Mouse (Mus musculus) intestine, postnatal 0 days (tissue): ENCODE measurements around the gene Dpep1. TPM values are rescaled to one million over a fixed set of nuclear protein-coding genes. Genes with fewer than 3 reads are reported as not detected.
A peak's percentile ranks its signal among the peaks of the same experiment; 100 is the strongest.

ENCODE experiments used
- ATAC-seq: fragments of 200-750 bp; cut with Nextera tagmentation; 2 replicates; pipeline ENCODE4 v1.8.0; 2017; ENCODE audit warnings: mild to moderate bottlenecking, moderate TSS enrichment, moderate library complexity
- H3K27ac ChIP-seq: fragments of 300-500 bp; sonication (generic); 2 replicates; pipeline ENCODE4 v1.5.1; 2014; ENCODE audit warnings: mild to moderate bottlenecking, low read depth, low read length, moderate library complexity
- H3K27me3 ChIP-seq: fragments of 300-500 bp; sonication (generic); replicated peaks from 2 replicates; pipeline ENCODE4 v1.6.1; 2014; ENCODE audit warnings: low read length, mixed read lengths; ENCODE audit not compliant: control insufficient read depth, insufficient read depth
- H3K36me3 ChIP-seq: fragments of 300-500 bp; sonication (generic); 2 replicates; pipeline ENCODE4 v1.6.1; 2014; ENCODE audit warnings: mild to moderate bottlenecking, moderate library complexity; ENCODE audit not compliant: control insufficient read depth, insufficient read depth
- H3K4me1 ChIP-seq: fragments of 300-500 bp; sonication (generic); replicated peaks from 2 replicates; pipeline ENCODE4 v1.6.1; 2014; ENCODE audit warnings: antibody characterized with exemption, low read length, mixed read lengths; ENCODE audit not compliant: control insufficient read depth, insufficient read depth
- H3K4me2 ChIP-seq: fragments of 300-500 bp; sonication (generic); replicated peaks from 2 replicates; pipeline ENCODE4 v1.6.1; 2014; ENCODE audit warnings: low read depth, mild to moderate bottlenecking, moderate library complexity
- H3K4me3 ChIP-seq: fragments of 300-500 bp; sonication (generic); 2 replicates; pipeline ENCODE4 v1.5.1; 2014; ENCODE audit warnings: low read depth, low read length
- H3K9ac ChIP-seq: fragments of 300-500 bp; sonication (generic); 2 replicates; pipeline ENCODE4 v1.6.1; 2014; ENCODE audit warnings: mild to moderate bottlenecking, low read depth, low read length
- H3K9me3 ChIP-seq: fragments of 300-500 bp; sonication (generic); 2 replicates; pipeline ENCODE4 v1.6.1; 2016; ENCODE audit warnings: mixed run types; ENCODE audit not compliant: control insufficient read depth
- CTCF ChIP-seq: sonication (generic); IDR thresholded peaks from 2 replicates; pipeline ENCODE4 v1.5.1; 2016; ENCODE audit warnings: low read depth, mild to moderate bottlenecking, control low read depth, antibody characterized with exemption, moderate library complexity
- WGBS: fragments of 180-500 bp; shearing (Covaris S2); extraction: QIAGEN DNeasy Blood & Tissue Kit; methylation state at CpG from one replicate; pipeline ENCODE4 v1.1.7; 2014; 5-methylcytosine and 5-hydroxymethylcytosine counted together
- polyA plus RNA-seq: library from polyadenylated mRNA; unstranded; fragments of >200 nt; fragmentation: Nextera tagmentation; extraction: Ambion mirVana; gene quantifications from 2 replicates; pipeline ENCODE4 v1.2.1, GENCODE M21; 2015

Gene Dpep1
- polyA plus RNA-seq, 1 experiment from 2014 or later: 32.7 TPM

DNA sequence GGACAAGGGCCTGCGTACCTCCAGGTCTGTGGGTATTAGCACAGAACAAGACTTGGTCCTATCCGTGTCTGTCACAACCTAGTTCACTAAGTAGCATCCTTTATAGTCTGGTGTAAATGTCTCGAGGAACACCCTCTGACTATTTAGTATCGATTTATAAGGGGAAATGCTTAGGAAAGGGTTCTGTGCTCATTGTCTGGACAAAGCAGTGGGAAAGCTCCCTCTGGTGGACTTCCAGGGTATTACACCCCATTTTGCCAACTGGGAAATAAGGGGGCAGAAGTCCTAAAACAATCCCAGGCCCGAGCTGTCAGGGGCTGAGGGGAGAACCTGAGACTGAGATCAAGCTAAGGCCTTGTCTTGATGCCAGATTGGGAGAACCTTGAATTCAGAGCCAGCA, 16.2 kb downstream of the Dpep1 start:
- Histone ChIP-seq H3K4me1 (no peaks in the 10 kb centered on the region), H3K27me3 (no peaks in the 10 kb centered on the region), H3K9ac (no peak overlapping the region), H3K9me3 (no peaks in the 10 kb centered on the region), H3K4me3 (no peak overlapping the region), H3K4me2 (no peak overlapping the region), H3K36me3 (peaks cover 25% of the 10 kb centered on the region), H3K27ac (no peak overlapping the region)
- TF ChIP-seq CTCF: peak; percentile 93
- no peak for ATAC-seq
- 27% methylated on average over 5 of the region's 5 CpGs for WGBS

DNA sequence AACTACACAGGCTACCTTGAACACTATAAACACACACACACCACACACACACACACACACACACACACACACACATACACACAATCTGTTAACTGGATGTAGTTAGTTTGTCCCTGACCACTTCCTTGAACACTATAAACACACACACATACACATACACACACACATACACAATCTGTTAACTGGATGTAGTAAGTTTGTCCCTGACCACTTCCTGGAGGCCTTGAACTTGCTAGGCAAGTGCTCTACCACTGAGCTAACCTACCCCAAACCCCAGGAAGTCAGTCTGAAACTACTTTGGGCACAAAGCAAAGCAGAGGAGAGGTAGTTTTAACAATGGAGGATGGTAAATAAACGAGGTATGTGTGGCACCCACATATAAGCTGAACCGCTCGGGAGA, 17.5 kb downstream of the Dpep1 start:
- TF ChIP-seq CTCF: no peak
- Histone ChIP-seq H3K4me3 (no peak overlapping the region), H3K9ac (no peak overlapping the region), H3K36me3 (peaks cover 38% of the 10 kb centered on the region), H3K4me1 (no peaks in the 10 kb centered on the region), H3K27me3 (no peaks in the 10 kb centered on the region), H3K4me2 (no peak overlapping the region), H3K27ac (no peak overlapping the region), H3K9me3 (no peaks in the 10 kb centered on the region)
- no peak; the same call in 1 of the 2 replicates for ATAC-seq
- 83% methylated on average over 3 of the region's 3 CpGs for WGBS

DNA sequence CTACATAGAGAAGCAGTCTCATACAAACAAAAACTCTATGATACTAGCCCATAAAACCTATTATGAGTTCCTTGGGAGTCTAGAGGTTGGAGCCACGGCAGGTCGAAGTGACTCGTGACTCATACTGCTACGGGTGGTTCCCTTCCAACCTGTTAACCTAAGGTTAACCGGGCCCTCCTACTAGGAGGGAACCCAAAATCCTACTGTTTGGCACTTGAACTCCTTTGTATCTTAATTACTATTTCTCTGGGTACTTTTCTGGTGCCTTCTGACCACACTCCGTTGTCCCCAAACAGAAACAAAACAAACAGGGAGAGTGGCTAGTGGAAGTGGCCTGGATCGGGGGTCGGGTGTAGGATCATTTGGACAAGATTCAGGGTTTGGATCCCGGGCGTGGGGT, 25.8 kb downstream of the Dpep1 start:
- TF ChIP-seq CTCF: no peak
- 20% methylated on average over 10 of the region's 10 CpGs for WGBS
- H3K4me3 ChIP-seq: peak overlapping the region; percentile 84
- H3K4me2 ChIP-seq: peak overlapping the region; percentile 85
- peak; percentile 26 for ATAC-seq
- peaks cover 34% of the 10 kb centered on the region for H3K36me3 ChIP-seq
- peak overlapping the region; percentile 78 for H3K27ac ChIP-seq
- H3K9ac ChIP-seq: peak overlapping the region; percentile 84
- no peaks in the 10 kb centered on the region for H3K9me3 ChIP-seq
- H3K27me3 ChIP-seq: no peaks in the 10 kb centered on the region
- no peaks in the 10 kb centered on the region; the same call in 1 of the 2 replicates for H3K4me1 ChIP-seq

DNA sequence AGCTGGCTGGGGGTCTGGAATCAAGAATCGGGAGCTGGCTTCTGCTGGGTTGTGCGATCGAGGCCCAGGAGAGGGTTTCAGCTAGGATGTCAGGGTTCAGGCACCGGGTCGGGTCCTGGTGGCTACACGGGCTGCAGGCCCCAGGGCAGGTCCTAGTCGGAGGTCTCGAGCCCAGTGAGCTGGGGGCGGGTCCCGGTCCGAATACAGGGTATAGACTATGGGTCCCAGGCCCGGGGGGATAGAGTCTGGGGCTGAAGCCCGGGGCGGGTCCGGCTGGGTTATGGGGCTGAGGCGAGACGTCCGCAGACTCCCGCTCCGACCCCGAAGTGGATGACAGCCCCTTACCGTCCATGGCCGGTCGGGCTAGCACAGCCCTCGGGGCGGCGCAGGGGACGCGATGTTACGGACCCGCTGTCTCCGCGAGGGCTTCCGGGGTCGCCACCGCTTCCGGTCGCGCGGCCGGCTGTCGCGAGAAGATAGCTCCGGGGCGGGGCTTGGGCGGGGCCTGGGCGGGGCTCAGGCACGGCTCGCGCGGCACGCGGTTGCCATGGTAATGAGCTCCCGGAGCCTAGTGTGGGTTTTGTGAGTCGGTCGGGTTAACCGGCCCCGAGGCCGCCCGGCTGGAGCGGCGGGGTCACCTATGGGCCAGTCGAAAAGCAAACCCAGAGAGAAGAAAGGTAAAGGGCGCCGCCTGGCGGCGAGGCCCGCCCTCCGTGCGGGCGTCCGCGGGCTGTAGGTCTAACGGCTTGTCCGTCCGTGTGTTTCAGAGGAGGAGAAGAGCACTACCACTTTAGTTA, 26.5 kb downstream of the Dpep1 start, which contains the start of the genes Chmp1a and Spata33:
Gene Chmp1a, minus strand, starts transcription at position 443 of the 797 bp plus-strand sequence.
Gene Spata33, plus strand, starts transcription at position 512 of the 797 bp plus-strand sequence.
- no peaks in the 10 kb centered on the region for H3K9me3 ChIP-seq
- ATAC-seq: peak; percentile 87
- peak within 1 kb of the TSS; percentile 78 for H3K27ac ChIP-seq
- H3K27me3 ChIP-seq: no peaks in the 10 kb centered on the region
- peaks cover 28% of the 10 kb centered on the region for H3K36me3 ChIP-seq
- H3K4me3 ChIP-seq: peak within 1 kb of the TSS; percentile 84
- peak; percentile 72 for TF ChIP-seq CTCF
- H3K9ac ChIP-seq: peak within 1 kb of the TSS; percentile 84
- peak within 1 kb of the TSS; percentile 85 for H3K4me2 ChIP-seq
- under 1% methylated on average over 76 of the region's 76 CpGs for WGBS
- H3K4me1 ChIP-seq: no peaks in the 10 kb centered on the region; the same call in 1 of the 2 replicates

DNA sequence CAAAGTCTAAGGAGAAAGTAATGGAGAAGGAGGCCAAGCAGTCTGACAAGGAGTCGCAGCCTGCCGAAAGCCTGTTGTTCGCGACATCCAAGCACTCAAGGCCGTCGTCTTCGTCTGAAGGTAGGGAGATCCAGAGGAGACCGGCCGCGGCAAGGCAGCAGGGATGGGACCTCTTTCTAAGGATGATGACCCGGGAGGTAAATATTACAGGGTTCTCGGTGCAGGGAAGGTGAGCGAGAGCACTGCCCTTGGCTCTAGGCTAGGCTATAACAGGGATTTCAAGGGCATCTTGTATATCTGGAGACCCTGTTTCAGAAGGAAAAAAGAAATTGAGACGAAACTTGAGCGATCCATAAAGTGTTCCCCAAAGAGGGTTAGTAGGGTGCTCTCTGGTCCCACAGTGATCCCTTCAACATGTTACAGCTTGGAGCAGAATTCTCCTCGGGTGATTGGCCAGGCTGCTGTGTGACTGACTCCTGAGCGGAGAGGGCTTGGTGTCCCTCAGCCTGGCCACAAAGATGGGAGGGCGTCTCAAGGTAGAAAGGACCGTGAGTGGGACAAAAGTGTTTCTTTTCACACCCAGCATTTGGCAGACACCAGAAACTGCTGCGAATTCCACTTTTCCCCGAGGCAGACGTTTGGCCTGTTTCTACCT, 27.2 kb downstream of the Dpep1 start:
- H3K27me3 ChIP-seq: no peaks in the 10 kb centered on the region
- peak overlapping the region; percentile 50 for H3K9ac ChIP-seq
- peaks cover 20% of the 10 kb centered on the region for H3K36me3 ChIP-seq
- WGBS: 20% methylated on average over 22 of the region's 22 CpGs
- H3K4me2 ChIP-seq: peak overlapping the region; percentile 85
- ATAC-seq: no peak; the same call in 1 of the 2 replicates
- peak overlapping the region; percentile 84 for H3K4me3 ChIP-seq
- no peaks in the 10 kb centered on the region for H3K9me3 ChIP-seq
- H3K4me1 ChIP-seq: no peaks in the 10 kb centered on the region; the same call in 1 of the 2 replicates
- no peak overlapping the region for H3K27ac ChIP-seq
- TF ChIP-seq CTCF: no peak

DNA sequence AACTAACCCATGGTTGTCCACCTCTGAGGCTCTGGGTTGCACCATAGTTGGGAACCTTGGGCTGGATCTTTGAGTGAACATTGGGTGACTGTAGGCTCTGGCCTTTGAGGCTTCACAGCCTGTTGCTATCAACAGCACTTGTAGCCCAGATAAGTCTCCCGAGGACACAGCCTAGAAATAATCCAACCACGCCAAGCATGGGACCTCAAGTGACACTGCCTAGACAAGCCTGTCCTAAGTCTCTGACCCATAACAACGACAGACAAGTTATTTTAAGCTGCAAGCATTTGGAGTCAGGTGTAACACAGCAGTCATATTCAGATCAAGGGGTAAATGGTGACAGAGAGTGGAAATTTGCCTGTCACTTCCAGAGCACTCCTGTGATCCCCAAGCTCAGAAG, 29.4 kb downstream of the Dpep1 start:
- Histone ChIP-seq H3K27ac (no peak overlapping the region), H3K9ac (no peak overlapping the region), H3K9me3 (no peaks in the 10 kb centered on the region), H3K27me3 (no peaks in the 10 kb centered on the region), H3K4me2 (no peak overlapping the region), H3K4me3 (no peak overlapping the region), H3K36me3 (no peaks in the 10 kb centered on the region; the same call in 1 of the 2 replicates), H3K4me1 (no peaks in the 10 kb centered on the region; the same call in 1 of the 2 replicates)
- no peak for TF ChIP-seq CTCF
- WGBS: 75% methylated on average over 3 of the region's 3 CpGs
- no peak for ATAC-seq
